Mouse (Mus musculus) monocyte, adult 5-6 weeks (primary cell): ENCODE measurements around the gene Pecr. TPM values are rescaled to one million over a fixed set of nuclear protein-coding genes. Genes with fewer than 3 reads are reported as not detected.
"Not testable (repeated sequence)": the region's sequence is repeated elsewhere in the genome, so short reads cannot be mapped to it uniquely, and the experiment has no call there.

ENCODE experiments used
- ATAC-seq: fragments of 153-309, 156-312 bp; replicated peaks from 2 replicates; pipeline ENCODE4 v1.8.0; 2017; ENCODE audit warnings: mild to moderate bottlenecking; ENCODE audit not compliant: low TSS enrichment, insufficient number of reproducible peaks, severe bottlenecking, poor library complexity, low FRiP score
- total RNA-seq: library from RNA; stranded (forward); fragments of 200-1000, 200-491, 200-594 nt; gene quantifications from 3 replicates; pipeline ENCODE4 v1.2.3, GENCODE M21; 2017

Pecr gene
- total RNA-seq, 1 experiment from 2014 or later: 1.9 TPM

DNA sequence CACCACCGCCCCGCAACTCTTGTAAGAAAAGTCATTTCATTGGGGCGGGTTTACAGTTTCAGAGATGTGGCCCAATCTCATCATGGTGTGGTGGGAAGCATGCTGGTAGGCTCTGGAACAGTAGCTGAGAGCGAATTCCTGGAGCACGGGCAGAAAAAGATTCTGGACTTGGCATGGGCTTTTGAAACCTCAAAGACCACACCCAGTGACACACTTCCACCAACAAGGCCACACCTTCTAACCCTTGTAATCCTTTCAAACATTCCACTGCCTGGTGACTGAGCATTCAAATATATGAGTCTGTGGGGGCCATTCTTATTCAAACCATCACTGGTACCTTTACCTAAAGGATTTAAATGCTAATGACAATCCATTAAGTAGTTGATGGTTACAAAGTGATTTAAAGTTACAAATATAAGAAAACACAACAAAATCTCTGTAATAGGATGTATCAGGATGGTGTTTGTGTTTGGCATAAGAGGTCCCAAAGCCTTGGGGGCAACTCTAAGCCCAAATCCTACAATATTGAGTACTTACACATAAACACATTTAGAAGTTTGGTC, 41.5 kb downstream of the Pecr start:
- ATAC-seq: no peak

- not testable (repeated sequence) for ATAC-seq
Observed at GRCm38 (mm10) chr1:72239113-72239512, 45.0 kb downstream of the Pecr start.

- ATAC-seq: no peak
Observed at GRCm38 (mm10) chr1:72238016-72238580, 46.0 kb downstream of the Pecr start.

DNA sequence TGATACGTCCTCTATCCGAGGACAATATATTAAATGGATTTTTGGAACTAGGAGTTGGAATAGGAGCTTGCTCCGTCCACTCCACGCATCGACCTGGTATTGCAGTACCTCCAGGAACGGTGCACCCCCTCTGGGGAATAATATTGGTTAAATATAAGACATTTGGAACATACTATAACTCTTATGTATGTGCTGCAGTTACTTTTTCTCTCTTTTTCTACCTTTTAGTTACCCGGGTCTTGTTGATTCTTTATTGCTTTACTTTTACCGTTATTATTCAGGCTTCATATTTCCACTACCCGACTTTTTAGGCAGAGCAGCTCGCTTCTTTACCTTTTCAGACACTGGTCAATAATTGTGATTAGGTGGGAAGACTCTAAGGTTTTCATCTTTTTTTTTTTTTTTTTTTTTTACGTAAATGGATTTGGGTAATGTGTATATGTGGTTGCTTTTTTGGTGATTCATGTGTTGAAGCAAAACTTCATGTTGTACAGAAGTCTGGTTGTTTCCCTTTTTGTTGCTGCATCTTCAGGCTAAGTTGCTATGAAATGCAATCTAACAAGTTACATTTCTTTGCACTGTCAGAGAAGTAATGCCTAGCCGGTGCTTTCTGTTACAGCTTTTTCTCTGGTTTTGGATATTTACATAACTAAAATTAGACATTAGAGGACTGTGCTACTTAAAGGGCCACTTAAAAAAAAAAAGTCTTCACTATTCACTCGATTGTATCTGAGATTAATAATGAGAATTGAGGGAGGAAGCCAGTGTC, 46.9 kb downstream of the Pecr start:
- no peak for ATAC-seq

- ATAC-seq: peak; percentile 90
Observed at GRCm38 (mm10) chr1:72236363-72237006, 47.6 kb downstream of the Pecr start.

GRCm38 (mm10) chr1:72232592-72232991, 51.5 kb downstream of the Pecr start:
- not testable (repeated sequence) for ATAC-seq

- no peak for ATAC-seq
Observed at GRCm38 (mm10) chr1:72228974-72229373, 55.1 kb downstream of the Pecr start.

DNA sequence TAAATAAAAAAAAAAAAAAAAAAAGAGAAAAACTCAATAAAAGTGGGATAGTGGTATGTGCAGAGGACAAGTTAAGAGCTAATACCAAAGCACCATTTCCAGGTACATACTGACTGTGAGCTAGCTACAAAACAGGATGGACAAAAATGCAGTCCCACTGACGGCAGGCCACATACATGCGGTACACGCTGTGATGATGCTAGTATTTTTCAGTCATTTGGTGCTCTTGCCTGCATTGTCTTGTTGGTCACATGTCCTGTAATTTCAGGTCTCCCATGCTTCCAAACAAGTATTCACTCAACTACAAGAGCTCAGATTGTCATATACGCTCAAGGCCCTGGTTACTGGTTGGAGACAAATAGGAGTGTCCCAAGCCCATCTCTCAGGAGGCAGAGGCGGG, 56.6 kb downstream of the Pecr start:
- ATAC-seq: no peak

DNA sequence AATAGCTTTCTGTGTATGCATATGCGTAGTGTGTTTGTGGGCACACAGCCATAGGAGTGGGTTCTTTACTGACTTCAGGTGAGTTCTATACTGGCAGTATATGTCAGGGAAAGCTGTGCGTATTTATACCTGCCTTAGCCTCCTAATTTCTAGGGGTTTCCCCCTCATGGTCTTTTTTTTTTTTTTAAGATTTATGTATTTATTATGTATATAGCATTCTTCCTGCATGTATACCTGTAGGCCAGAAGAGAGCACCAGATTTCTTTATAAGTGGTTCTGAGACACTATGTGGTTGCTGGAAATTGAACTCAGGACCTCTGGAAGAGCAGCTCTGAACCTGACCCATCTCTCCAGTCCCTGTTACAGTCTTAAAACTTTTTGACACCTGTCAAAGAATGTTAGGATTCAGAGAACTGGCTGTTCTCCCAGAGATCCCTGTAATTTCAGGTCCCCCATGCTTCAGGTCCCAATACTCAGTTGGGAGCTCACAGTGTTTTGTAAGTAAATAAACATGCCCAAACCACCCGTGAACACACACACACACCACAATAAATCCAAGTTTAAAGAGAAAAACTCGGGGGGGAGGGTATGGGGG, 57.1 kb downstream of the Pecr start:
- no peak for ATAC-seq

DNA sequence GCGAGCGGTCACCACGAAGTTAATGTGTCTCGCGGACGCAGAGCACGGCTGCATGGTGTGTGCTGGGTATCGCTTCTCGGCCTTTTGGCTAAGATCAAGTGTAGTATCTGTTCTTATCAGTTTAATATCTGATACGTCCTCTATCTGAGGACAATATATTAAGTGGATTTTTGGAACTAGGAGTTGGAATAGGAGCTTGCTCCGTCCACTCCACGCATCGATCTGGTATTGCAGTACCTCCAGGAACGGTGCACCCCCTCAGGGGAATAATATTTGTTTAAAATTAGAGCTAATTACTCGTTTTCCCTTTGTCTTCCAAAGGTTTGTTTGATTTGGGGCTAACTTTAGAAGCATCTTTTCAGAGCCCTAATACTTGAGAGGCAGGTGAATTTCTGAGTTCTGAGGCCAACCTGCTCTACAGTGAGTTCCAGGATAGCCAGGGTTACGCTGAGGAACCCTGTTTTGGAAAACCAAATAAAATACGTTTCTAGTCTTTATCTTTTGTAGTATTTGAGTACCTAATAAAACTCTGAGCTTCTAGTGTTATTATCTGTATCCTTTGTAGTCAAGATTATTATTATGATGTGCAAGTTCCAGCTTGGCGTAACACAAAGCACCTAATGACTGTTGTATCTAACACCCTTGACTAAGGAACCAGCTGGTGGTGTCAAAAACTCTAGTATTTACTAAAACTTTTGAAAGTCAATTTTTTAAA, 57.8 kb downstream of the Pecr start:
- ATAC-seq: no peak

DNA sequence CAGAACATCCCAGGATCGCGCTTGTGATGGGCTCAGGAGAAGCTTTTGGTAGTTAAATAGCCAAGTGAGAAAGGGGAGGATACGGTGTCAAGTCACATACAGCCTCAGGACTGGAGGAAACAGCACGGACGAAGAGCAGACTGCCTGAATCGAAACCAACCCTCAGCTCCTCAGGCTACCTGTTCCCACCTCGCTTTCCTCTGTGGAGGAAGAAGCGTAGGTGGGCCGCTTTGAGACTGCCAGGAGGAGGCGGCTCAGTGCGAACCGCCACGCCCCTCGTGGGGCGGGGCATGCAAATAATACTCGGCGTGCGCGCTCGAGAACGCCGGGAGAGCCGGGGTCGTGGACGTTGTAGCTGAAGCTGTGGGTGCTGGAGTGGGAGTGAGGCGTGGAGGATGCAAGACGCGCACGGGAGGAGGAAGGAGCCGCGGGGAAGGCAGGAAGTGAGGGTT, 58.4 kb downstream of the Pecr start:
- ATAC-seq: peak; percentile 81

GRCm38 (mm10) chr1:72225054-72225718, 58.9 kb downstream of the Pecr start:
- ATAC-seq: no peak

GRCm38 (mm10) chr1:72220008-72220407, 64.1 kb downstream of the Pecr start:
- ATAC-seq: no peak

DNA sequence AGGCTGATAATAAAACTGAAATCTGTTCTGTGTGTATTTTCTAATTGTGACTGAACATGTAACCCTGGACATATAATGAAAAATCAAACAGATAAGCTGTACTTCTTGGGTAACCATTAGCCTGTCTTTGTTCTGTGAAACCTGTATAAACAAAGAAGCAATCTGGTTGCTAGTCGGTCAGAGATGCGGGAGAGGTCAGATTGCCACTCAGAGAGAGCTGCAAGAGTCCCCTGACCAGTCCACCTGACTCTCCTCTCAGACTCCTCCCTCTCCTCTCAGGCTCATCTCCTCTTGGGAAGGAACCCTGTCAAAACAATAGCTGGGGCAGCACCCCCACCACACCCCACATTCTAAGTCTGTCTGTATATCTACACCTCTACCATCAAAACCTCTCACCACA, 65.0 kb downstream of the Pecr start:
- ATAC-seq: no peak

DNA sequence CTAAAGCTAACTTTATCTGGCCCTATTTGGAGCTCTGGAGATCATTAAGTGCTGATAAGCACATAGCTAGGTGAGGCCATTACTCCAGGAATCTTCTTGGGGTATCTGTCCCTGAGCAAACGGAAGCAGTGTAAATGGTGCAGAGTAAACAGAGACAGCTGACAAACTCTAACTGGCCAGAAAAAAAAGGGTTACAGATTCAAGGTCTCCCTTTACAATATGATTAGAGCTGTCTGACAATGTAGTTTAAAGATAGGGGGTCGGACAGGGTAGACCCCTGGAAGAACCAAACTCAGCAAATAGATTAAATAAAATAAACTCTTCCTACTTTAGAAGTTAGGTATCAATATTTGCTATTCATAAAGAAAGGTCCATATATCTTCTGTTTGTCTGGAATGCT, 65.5 kb downstream of the Pecr start:
- no peak for ATAC-seq

GRCm38 (mm10) chr1:72216761-72217160, 67.4 kb downstream of the Pecr start:
- ATAC-seq: no peak

GRCm38 (mm10) chr1:72215174-72215573, 68.9 kb downstream of the Pecr start:
- no peak for ATAC-seq

DNA sequence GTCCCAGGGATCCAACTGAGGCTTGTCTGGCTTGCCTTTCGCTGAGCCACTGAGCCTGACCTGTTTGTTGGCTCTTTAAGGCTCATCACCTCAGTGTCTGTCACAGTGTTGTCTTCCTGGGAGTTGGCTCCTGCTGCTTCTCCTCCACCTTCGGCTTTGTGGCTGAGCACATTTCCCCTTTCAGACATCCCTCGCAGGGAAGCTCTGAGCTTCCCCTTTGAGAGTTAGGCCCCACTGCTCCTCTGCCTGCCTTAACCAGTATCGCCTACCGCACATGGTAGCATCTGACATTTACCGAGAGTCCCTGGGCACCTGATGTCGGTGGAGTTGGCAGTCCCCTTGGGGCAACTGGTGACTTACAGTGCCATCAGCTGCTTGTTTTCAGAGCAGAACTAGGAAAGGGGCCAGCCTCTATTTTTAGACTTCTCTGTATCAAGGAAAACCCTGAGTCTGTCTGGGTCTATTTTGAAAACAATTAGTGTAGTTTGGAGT, 69.6 kb downstream of the Pecr start:
- peak; percentile 80 for ATAC-seq
